Mouse (Mus musculus): Measurements from ENCODE around the gene Arap2. TPM values are rescaled to one million over a fixed set of nuclear protein-coding genes. Genes with fewer than 3 reads are reported as not detected.

Arap2 gene
- total and polyA plus RNA-seq, 3 experiments, result 2.9 to 10.0 (median 9.3) TPM

GRCm38 (mm10) chr5:62582643-62583042 lies 183.3 kb downstream of the Arap2 start:
- no peaks in the 10 kb centered on the region; the same call in 1 of the 2 replicates for H3K27me3 ChIP-seq (ENCODE audit: control insufficient read depth, insufficient read depth, low read length)
- no peaks in the 10 kb centered on the region for H3K36me3 ChIP-seq (ENCODE audit: control insufficient read depth, insufficient read depth, low read length)
- WGBS, result 29% methylated on average over 2 of the region's 2 CpGs
- DNase-seq, result no peak
- H3K79me2 ChIP-seq (replicated peaks; ENCODE audit: control insufficient read depth, insufficient read depth, low read length), result no peaks in the 10 kb centered on the region
- TF ChIP-seq CTCF (IDR thresholded peaks at IDR 0.05) (no peak), EP300 (IDR thresholded peaks at IDR 0.05; ENCODE audit: insufficient read depth, low read depth, low read length) (no peak), POLR2A (IDR thresholded peaks at IDR 0.05; ENCODE audit: insufficient read depth, low read depth, low read length) (no peak)
- no peak overlapping the region for H3K27ac ChIP-seq
- no peaks in the 10 kb centered on the region for H3K4me1 ChIP-seq (ENCODE audit: control insufficient read depth, insufficient read depth, low read length)
- intact Hi-C loops (cut with DNase I), result no loop called here
- H3K4me3 ChIP-seq, result no peak overlapping the region
- H3K9ac ChIP-seq (ENCODE audit: low read depth, low read length), result no peak overlapping the region

- DNase-seq, result no peak
- TF ChIP-seq EP300 (IDR thresholded peaks at IDR 0.05; ENCODE audit: insufficient read depth, low read depth, low read length) (no peak), CTCF (IDR thresholded peaks at IDR 0.05) (no peak), POLR2A (IDR thresholded peaks at IDR 0.05; ENCODE audit: insufficient read depth, low read depth, low read length) (no peak)
- H3K36me3 ChIP-seq (ENCODE audit: control insufficient read depth, insufficient read depth, low read length), result no peaks in the 10 kb centered on the region
- no peaks in the 10 kb centered on the region; the same call in 1 of the 2 replicates for H3K27me3 ChIP-seq (ENCODE audit: control insufficient read depth, insufficient read depth, low read length)
- intact Hi-C loops (cut with DNase I), result no loop called here
- H3K9ac ChIP-seq (ENCODE audit: low read depth, low read length), result no peak overlapping the region
- H3K4me1 ChIP-seq (ENCODE audit: control insufficient read depth, insufficient read depth, low read length), result no peaks in the 10 kb centered on the region
- no peak overlapping the region for H3K4me3 ChIP-seq
- H3K79me2 ChIP-seq (replicated peaks; ENCODE audit: control insufficient read depth, insufficient read depth, low read length), result no peaks in the 10 kb centered on the region
- 68% methylated on average over 3 of the region's 3 CpGs for WGBS
- H3K27ac ChIP-seq, result no peak overlapping the region
Observed at GRCm38 (mm10) chr5:62581699-62582098, 184.3 kb downstream of the Arap2 start.

- intact Hi-C loops (cut with DNase I), result no loop called here
- H3K36me3 ChIP-seq (ENCODE audit: control insufficient read depth, insufficient read depth, low read length), result no peaks in the 10 kb centered on the region
- H3K27me3 ChIP-seq (ENCODE audit: control insufficient read depth, insufficient read depth, low read length), result no peaks in the 10 kb centered on the region
- no peak for DNase-seq
- no peak overlapping the region for H3K9ac ChIP-seq (ENCODE audit: low read depth, low read length)
- H3K4me3 ChIP-seq, result no peak overlapping the region
- TF ChIP-seq EP300 (IDR thresholded peaks at IDR 0.05; ENCODE audit: insufficient read depth, low read depth, low read length), result no peak
- no peak for TF ChIP-seq CTCF (IDR thresholded peaks at IDR 0.05)
- TF ChIP-seq POLR2A (IDR thresholded peaks at IDR 0.05; ENCODE audit: insufficient read depth, low read depth, low read length), result no peak
- no peaks in the 10 kb centered on the region for H3K4me1 ChIP-seq (ENCODE audit: control insufficient read depth, insufficient read depth, low read length)
- 90% methylated on average over 3 of the region's 3 CpGs for WGBS
- no peak overlapping the region for H3K27ac ChIP-seq
- H3K79me2 ChIP-seq (replicated peaks; ENCODE audit: control insufficient read depth, insufficient read depth, low read length), result no peaks in the 10 kb centered on the region
Observed at GRCm38 (mm10) chr5:62574336-62574844, 191.6 kb downstream of the Arap2 start.

Other genes starting within 250 kb of the Arap2 start
- gene Dthd1, start 47.7 kb upstream of the Arap2 start, total RNA-seq (2021), result not detected
- gene Dthd1, start 47.7 kb upstream of the Arap2 start, polyA plus RNA-seq (2012; rRNA removed), result not detected in 2 replicates

Data from heart, adult 2 months (tissue).